Mouse (Mus musculus) bone marrow, adult 2 months (tissue): Measurements from ENCODE around the gene Stard9.

Experiments
- CTCF ChIP-seq: fragments of 200-500 bp; IDR thresholded peaks from 2 replicates; pipeline ENCODE4 v1.5.1; 2011; ENCODE audit warnings: low read length, control low read depth; ENCODE audit not compliant: control insufficient read depth, insufficient read depth
- POLR2A ChIP-seq: fragments of 200-500 bp; IDR thresholded peaks from 2 replicates; pipeline ENCODE4 v1.6.1; 2011; ENCODE audit warnings: low read depth, mild to moderate bottlenecking, control low read depth, low read length, borderline replicate concordance; ENCODE audit not compliant: control insufficient read depth

DNA sequence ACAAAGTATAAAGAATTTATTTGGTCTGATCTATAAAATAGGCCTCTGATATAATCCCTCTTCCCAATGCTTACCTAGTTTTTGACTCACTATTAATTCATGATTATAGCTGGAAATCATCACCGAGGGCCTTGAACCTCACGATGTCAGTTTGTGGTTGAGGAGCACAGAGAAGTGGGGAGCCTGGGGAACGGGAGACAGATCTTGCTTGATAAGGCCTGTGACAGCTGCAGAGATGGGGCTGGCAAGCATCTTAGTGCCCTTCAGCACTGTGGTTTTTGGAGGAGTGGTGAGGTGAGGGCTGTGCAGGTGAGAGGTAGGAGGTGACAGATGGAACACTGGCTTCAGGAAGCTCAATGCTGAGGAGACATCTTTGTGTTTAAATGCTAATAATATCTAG, 81.2 kb downstream of the Stard9 start:
- TF ChIP-seq CTCF (no peak), POLR2A (no peak)
